Mouse (Mus musculus): ENCODE results near the gene Hoxb7. TPM values are rescaled to one million over a fixed set of nuclear protein-coding genes. Genes with fewer than 3 reads are reported as not detected.
A peak's percentile ranks its signal among the peaks of the same experiment; 100 is the strongest.

The Hoxb7 gene
- polyA plus RNA-seq, 1 experiment from 2014 or later = 0.51 TPM

- no peak for TF ChIP-seq CTCF (IDR thresholded peaks at IDR 0.05; ENCODE audit: low read depth)
- TF ChIP-seq EP300 (IDR thresholded peaks at IDR 0.05; ENCODE audit: low read depth) = no peak
- no peak for ATAC-seq
- no peak overlapping the region for H3K4me3 ChIP-seq (ENCODE audit: low read depth, low read length)
- H3K36me3 ChIP-seq (replicated peaks; ENCODE audit: insufficient read depth, low read length) = no peaks in the 10 kb centered on the region
- H3K4me2 ChIP-seq (ENCODE audit: low read depth, low read length) = no peak overlapping the region
- peaks cover 97% of the 10 kb centered on the region for H3K27me3 ChIP-seq (ENCODE audit: insufficient read depth, low read length)
- no peaks in the 10 kb centered on the region for H3K9me3 ChIP-seq (ENCODE audit: low read length)
- H3K4me1 ChIP-seq (ENCODE audit: insufficient read depth) = peaks cover 8% of the 10 kb centered on the region
- WGBS (ENCODE audit: insufficient replicate concordance) = 56% methylated on average over 2 of the region's 2 CpGs
- no peak for DNase-seq
- H3K27ac ChIP-seq (ENCODE audit: low read depth) = no peak overlapping the region
- no peak overlapping the region for H3K9ac ChIP-seq (replicated peaks)
These were observed 26.7 kb downstream of the Hoxb7 start for GRCm38 (mm10) chr11:96313134-96313533.

GRCm38 (mm10) chr11:96313806-96314428, 27.5 kb downstream of the Hoxb7 start:
- TF ChIP-seq EP300 (IDR thresholded peaks at IDR 0.05; ENCODE audit: low read depth) (no peak), CTCF (IDR thresholded peaks at IDR 0.05; ENCODE audit: low read depth) (no peak)
- DNase-seq (no peak), ATAC-seq (no peak)
- peaks cover 8% of the 10 kb centered on the region for H3K4me1 ChIP-seq (ENCODE audit: insufficient read depth)
- peaks cover 97% of the 10 kb centered on the region for H3K27me3 ChIP-seq (ENCODE audit: insufficient read depth, low read length)
- H3K27ac ChIP-seq (ENCODE audit: low read depth) = peak overlapping the region; percentile 64; the same call in 1 of the 2 replicates
- WGBS (ENCODE audit: insufficient replicate concordance) = 27% methylated on average over 12 of the region's 12 CpGs
- no peaks in the 10 kb centered on the region for H3K36me3 ChIP-seq (replicated peaks; ENCODE audit: insufficient read depth, low read length)
- H3K9me3 ChIP-seq (ENCODE audit: low read length) = no peaks in the 10 kb centered on the region
- H3K9ac ChIP-seq (replicated peaks) = no peak overlapping the region
- peak overlapping the region; percentile 50; the same call in 1 of the 2 replicates for H3K4me2 ChIP-seq (ENCODE audit: low read depth, low read length)
- H3K4me3 ChIP-seq (ENCODE audit: low read depth, low read length) = no peak overlapping the region

GRCm38 (mm10) chr11:96314671-96315343, 28.4 kb downstream of the Hoxb7 start:
- peak overlapping the region; percentile 64 for H3K27ac ChIP-seq (ENCODE audit: low read depth)
- peak; percentile 32 for DNase-seq
- TF ChIP-seq CTCF (IDR thresholded peaks at IDR 0.05; ENCODE audit: low read depth) (no peak), EP300 (IDR thresholded peaks at IDR 0.05; ENCODE audit: low read depth) (no peak)
- H3K4me2 ChIP-seq (ENCODE audit: low read depth, low read length) = peak overlapping the region; percentile 50
- peaks cover 8% of the 10 kb centered on the region for H3K4me1 ChIP-seq (ENCODE audit: insufficient read depth)
- H3K27me3 ChIP-seq (ENCODE audit: insufficient read depth, low read length) = peaks cover 98% of the 10 kb centered on the region
- no peaks in the 10 kb centered on the region for H3K9me3 ChIP-seq (ENCODE audit: low read length)
- H3K4me3 ChIP-seq (ENCODE audit: low read depth, low read length) = peak overlapping the region; percentile 28
- no peak overlapping the region for H3K9ac ChIP-seq (replicated peaks)
- H3K36me3 ChIP-seq (replicated peaks; ENCODE audit: insufficient read depth, low read length) = no peaks in the 10 kb centered on the region
- no peak for ATAC-seq
- 3% methylated on average over 34 of the region's 34 CpGs for WGBS (ENCODE audit: insufficient replicate concordance)

GRCm38 (mm10) chr11:96315344-96315681, 28.9 kb downstream of the Hoxb7 start:
- WGBS (ENCODE audit: insufficient replicate concordance) = 28% methylated on average over 5 of the region's 5 CpGs
- Histone ChIP-seq H3K4me3 (ENCODE audit: low read depth, low read length) (peak overlapping the region; percentile 28), H3K27me3 (ENCODE audit: insufficient read depth, low read length) (peaks cover 98% of the 10 kb centered on the region), H3K36me3 (replicated peaks; ENCODE audit: insufficient read depth, low read length) (no peaks in the 10 kb centered on the region), H3K4me2 (ENCODE audit: low read depth, low read length) (peak overlapping the region; percentile 50), H3K9me3 (ENCODE audit: low read length) (no peaks in the 10 kb centered on the region), H3K9ac (replicated peaks) (no peak overlapping the region), H3K27ac (ENCODE audit: low read depth) (no peak overlapping the region; the same call in 1 of the 2 replicates), H3K4me1 (ENCODE audit: insufficient read depth) (peaks cover 8% of the 10 kb centered on the region)
- ATAC-seq (no peak), DNase-seq (no peak)
- no peak for TF ChIP-seq CTCF (IDR thresholded peaks at IDR 0.05; ENCODE audit: low read depth)
- TF ChIP-seq EP300 (IDR thresholded peaks at IDR 0.05; ENCODE audit: low read depth) = no peak

GRCm38 (mm10) chr11:96316696-96317607, 30.5 kb downstream of the Hoxb7 start:
- H3K4me1 ChIP-seq (ENCODE audit: insufficient read depth) = peaks cover under 1% of the 10 kb centered on the region; the same call in 1 of the 2 replicates
- H3K4me3 ChIP-seq (ENCODE audit: low read depth, low read length) = no peak overlapping the region
- H3K9me3 ChIP-seq (ENCODE audit: low read length) = no peaks in the 10 kb centered on the region
- H3K9ac ChIP-seq (replicated peaks) = no peak overlapping the region
- no peak overlapping the region for H3K4me2 ChIP-seq (ENCODE audit: low read depth, low read length)
- DNase-seq (no peak), ATAC-seq (no peak)
- H3K36me3 ChIP-seq (replicated peaks; ENCODE audit: insufficient read depth, low read length) = no peaks in the 10 kb centered on the region
- TF ChIP-seq EP300 (IDR thresholded peaks at IDR 0.05; ENCODE audit: low read depth) (no peak), CTCF (IDR thresholded peaks at IDR 0.05; ENCODE audit: low read depth) (no peak)
- H3K27ac ChIP-seq (ENCODE audit: low read depth) = no peak overlapping the region
- peaks cover 91% of the 10 kb centered on the region for H3K27me3 ChIP-seq (ENCODE audit: insufficient read depth, low read length)
- WGBS (ENCODE audit: insufficient replicate concordance) = 36% methylated on average over 18 of the region's 18 CpGs
